Mouse (Mus musculus) limb, embryonic 11.5 days (tissue): ENCODE measurements around the gene Rad23b. TPM values are rescaled to one million over a fixed set of nuclear protein-coding genes. Genes with fewer than 3 reads are reported as not detected.

Experiments used
- ATAC-seq: fragments of 200-750 bp; cut with Nextera tagmentation; 2 replicates; pipeline ENCODE4 v1.8.0; 2017; ENCODE audit warnings: low read depth; ENCODE audit not compliant: insufficient number of reproducible peaks, low FRiP score, low TSS enrichment
- DNase-seq: peaks from one replicate; pipeline ENCODE4 v3.0.0-alpha.2; 2015; ENCODE audit warnings: low spot score
- H3K27ac ChIP-seq: fragments of 300-500 bp; sonication (generic); replicated peaks from 2 replicates; pipeline ENCODE4 v1.5.1; 2014; ENCODE audit warnings: low read depth, mild to moderate bottlenecking, low read length
- H3K27me3 ChIP-seq: fragments of 300-500 bp; sonication (generic); 2 replicates; pipeline ENCODE4 v1.6.1; 2014; ENCODE audit warnings: mild to moderate bottlenecking, low read length, mixed read lengths; ENCODE audit not compliant: control insufficient read depth, insufficient read depth
- H3K36me3 ChIP-seq: fragments of 300-500 bp; sonication (generic); 2 replicates; pipeline ENCODE4 v1.6.1; 2014; ENCODE audit warnings: mild to moderate bottlenecking, low read length, moderate library complexity, mixed read lengths; ENCODE audit not compliant: control insufficient read depth, insufficient read depth
- H3K4me1 ChIP-seq: fragments of 300-500 bp; sonication (generic); 2 replicates; pipeline ENCODE4 v1.6.1; 2014; ENCODE audit warnings: low read length, mixed read lengths; ENCODE audit not compliant: control insufficient read depth, insufficient read depth
- H3K4me2 ChIP-seq: fragments of 300-500 bp; sonication (generic); 2 replicates; pipeline ENCODE4 v1.6.1; 2014; ENCODE audit warnings: low read depth, mild to moderate bottlenecking, moderate library complexity; ENCODE audit not compliant: severe bottlenecking
- H3K4me3 ChIP-seq: fragments of 300-500 bp; sonication (generic); 2 replicates; pipeline ENCODE4 v1.5.1; 2014; ENCODE audit warnings: low read depth, low read length
- H3K9ac ChIP-seq: fragments of 300-500 bp; sonication (generic); 2 replicates; pipeline ENCODE4 v1.6.1; 2014; ENCODE audit warnings: mild to moderate bottlenecking, low read length
- H3K9me3 ChIP-seq: fragments of 300-500 bp; sonication (generic); 2 replicates; pipeline ENCODE4 v1.6.1; 2016; ENCODE audit warnings: low read length; ENCODE audit not compliant: control insufficient read depth
- WGBS: fragments of 180-500 bp; shearing (Covaris S2); extraction: QIAGEN DNeasy Blood & Tissue Kit; methylation state at CpG from one replicate; pipeline ENCODE4 v1.1.7; 2014; 5-methylcytosine and 5-hydroxymethylcytosine counted together
- polyA plus RNA-seq: library from polyadenylated mRNA; unstranded; fragments of >200 nt; fragmentation: Nextera tagmentation; extraction: Ambion mirVana; gene quantifications from 2 replicates; pipeline ENCODE4 v1.2.1, GENCODE M21; 2014

Gene Rad23b
- polyA plus RNA-seq, 1 experiment from 2014 or later: 91.8 TPM

- Histone ChIP-seq H3K9me3 (no peaks in the 10 kb centered on the region), H3K4me2 (no peak overlapping the region), H3K27me3 (no peaks in the 10 kb centered on the region), H3K36me3 (no peaks in the 10 kb centered on the region), H3K4me3 (no peak overlapping the region), H3K27ac (no peak overlapping the region), H3K9ac (no peak overlapping the region), H3K4me1 (no peaks in the 10 kb centered on the region)
- DNase-seq (no peak), ATAC-seq (no peak)
- 92% methylated on average over 4 of the region's 4 CpGs for WGBS
Measured at GRCm38 (mm10) chr4:55364374-55364773, 14.5 kb downstream of the Rad23b start.

GRCm38 (mm10) chr4:55366014-55366413 is 16.2 kb downstream of the Rad23b start:
- no peak for ATAC-seq
- 78% methylated on average over 1 of the region's 1 CpGs for WGBS
- Histone ChIP-seq H3K4me1 (no peaks in the 10 kb centered on the region), H3K27ac (no peak overlapping the region), H3K4me2 (no peak overlapping the region), H3K36me3 (peaks cover 3% of the 10 kb centered on the region; the same call in 1 of the 2 replicates), H3K9ac (no peak overlapping the region), H3K9me3 (no peaks in the 10 kb centered on the region), H3K27me3 (no peaks in the 10 kb centered on the region), H3K4me3 (no peak overlapping the region)
- DNase-seq: no peak

DNA sequence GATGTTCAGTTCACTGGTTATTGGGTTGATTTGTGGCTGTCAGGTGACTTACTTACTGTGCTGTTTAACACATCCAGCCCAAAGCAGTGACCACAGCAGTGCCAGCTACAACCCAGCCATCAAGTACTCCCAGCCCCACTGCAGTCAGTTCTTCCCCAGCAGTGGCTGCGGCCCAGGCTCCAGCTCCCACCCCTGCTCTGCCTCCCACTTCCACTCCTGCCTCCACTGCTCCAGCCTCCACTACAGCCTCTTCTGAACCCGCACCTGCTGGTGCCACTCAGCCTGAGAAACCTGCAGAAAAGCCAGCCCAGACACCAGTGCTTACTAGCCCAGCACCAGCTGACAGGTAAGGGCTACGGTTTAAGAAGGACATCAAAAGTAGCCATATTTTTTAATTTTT is 20.3 kb downstream of the Rad23b start:
- no peak for ATAC-seq
- Histone ChIP-seq H3K36me3 (peaks cover 5% of the 10 kb centered on the region), H3K27me3 (no peaks in the 10 kb centered on the region), H3K9me3 (no peaks in the 10 kb centered on the region), H3K4me3 (no peak overlapping the region), H3K4me1 (no peaks in the 10 kb centered on the region), H3K9ac (no peak overlapping the region), H3K4me2 (no peak overlapping the region), H3K27ac (no peak overlapping the region)
- WGBS: 92% methylated on average over 3 of the region's 3 CpGs
- no peak for DNase-seq

DNA sequence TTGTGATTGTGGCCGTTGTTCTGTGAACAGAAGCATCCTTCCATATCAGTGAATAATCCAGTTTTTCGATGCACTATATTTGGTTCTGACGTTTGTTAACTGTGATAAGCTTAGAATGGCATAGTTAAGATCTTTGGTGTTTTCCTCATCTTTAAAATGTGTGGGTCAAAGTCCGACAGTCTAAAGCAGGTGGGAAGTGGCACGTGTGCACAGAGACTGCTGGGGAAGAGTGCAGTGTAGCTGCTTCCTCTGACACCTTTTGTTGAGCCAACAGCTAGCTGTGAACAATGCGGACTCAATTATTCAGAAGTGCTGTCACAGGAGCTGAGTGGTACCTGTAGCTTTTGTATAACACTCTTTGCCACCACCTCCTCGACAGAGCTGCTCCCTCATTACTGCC is 21.5 kb downstream of the Rad23b start:
- Histone ChIP-seq H3K4me2 (no peak overlapping the region), H3K27ac (no peak overlapping the region), H3K9me3 (no peaks in the 10 kb centered on the region), H3K27me3 (no peaks in the 10 kb centered on the region), H3K4me3 (no peak overlapping the region), H3K4me1 (no peaks in the 10 kb centered on the region), H3K9ac (no peak overlapping the region), H3K36me3 (peaks cover 5% of the 10 kb centered on the region)
- DNase-seq: no peak
- WGBS: 87% methylated on average over 7 of the region's 7 CpGs
- no peak for ATAC-seq

DNA sequence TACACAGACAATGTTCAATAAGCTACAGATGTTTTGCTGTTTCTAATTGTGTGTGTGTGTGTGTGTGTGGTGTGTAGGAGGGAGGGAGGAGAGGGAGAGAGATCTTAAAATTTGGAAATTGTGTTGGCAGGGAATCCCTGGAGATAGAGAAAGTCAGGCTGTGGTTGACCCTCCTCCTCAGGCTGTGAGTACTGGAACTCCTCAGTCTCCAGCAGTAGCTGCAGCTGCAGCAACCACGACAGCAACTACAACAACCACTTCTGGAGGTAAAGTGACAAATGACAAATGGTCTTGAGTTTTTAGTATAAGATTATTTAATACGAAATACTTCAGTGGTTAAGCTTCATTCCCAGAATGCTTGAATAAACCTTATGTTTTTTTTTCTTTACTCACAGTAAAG is 32.5 kb downstream of the Rad23b start:
- H3K9me3 ChIP-seq: no peaks in the 10 kb centered on the region
- no peak overlapping the region for H3K4me2 ChIP-seq
- H3K36me3 ChIP-seq: peaks cover 7% of the 10 kb centered on the region; the same call in 1 of the 2 replicates
- 92% methylated on average over 2 of the region's 2 CpGs for WGBS
- DNase-seq: no peak
- H3K9ac ChIP-seq: no peak overlapping the region
- no peak overlapping the region for H3K27ac ChIP-seq
- H3K27me3 ChIP-seq: no peaks in the 10 kb centered on the region
- ATAC-seq: no peak
- H3K4me1 ChIP-seq: no peaks in the 10 kb centered on the region
- H3K4me3 ChIP-seq: no peak overlapping the region

- H3K4me2 ChIP-seq: no peak overlapping the region
- no peaks in the 10 kb centered on the region for H3K4me1 ChIP-seq
- H3K27ac ChIP-seq: no peak overlapping the region
- no peak for DNase-seq
- H3K9ac ChIP-seq: no peak overlapping the region
- WGBS: 90% methylated on average over 2 of the region's 2 CpGs
- no peak overlapping the region for H3K4me3 ChIP-seq
- no peak for ATAC-seq
- no peaks in the 10 kb centered on the region for H3K9me3 ChIP-seq
- H3K36me3 ChIP-seq: peaks cover 9% of the 10 kb centered on the region
- no peaks in the 10 kb centered on the region for H3K27me3 ChIP-seq
Measured at GRCm38 (mm10) chr4:55386768-55387167, 36.9 kb downstream of the Rad23b start.

DNA sequence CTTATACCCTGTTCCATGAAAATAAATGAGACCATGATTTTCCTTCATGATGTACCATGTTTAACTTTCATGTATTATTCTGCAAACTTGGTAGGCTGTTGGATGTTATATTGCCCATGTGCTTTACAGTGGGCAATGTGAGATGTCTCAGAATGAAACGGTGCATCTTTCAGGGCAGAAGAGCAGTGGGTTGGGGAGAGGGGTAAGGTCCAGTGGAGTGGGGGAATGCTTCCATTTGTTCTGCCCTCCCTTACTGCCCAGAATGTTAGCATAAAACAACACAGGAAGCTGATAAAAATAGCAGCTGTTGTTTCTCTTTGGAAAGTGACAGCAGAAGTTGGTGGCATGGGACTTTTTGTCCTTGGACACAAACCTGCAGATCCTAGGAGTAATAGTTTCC is 41.6 kb downstream of the Rad23b start:
- H3K27me3 ChIP-seq: no peaks in the 10 kb centered on the region
- peaks cover 7% of the 10 kb centered on the region for H3K36me3 ChIP-seq
- H3K9ac ChIP-seq: no peak overlapping the region
- no peak overlapping the region for H3K27ac ChIP-seq
- ATAC-seq (no peak), DNase-seq (no peak)
- no peak overlapping the region for H3K4me2 ChIP-seq
- no peaks in the 10 kb centered on the region for H3K4me1 ChIP-seq
- H3K4me3 ChIP-seq: no peak overlapping the region
- no peaks in the 10 kb centered on the region for H3K9me3 ChIP-seq
- 76% methylated on average over 1 of the region's 1 CpGs for WGBS

- no peak overlapping the region for H3K4me3 ChIP-seq
- no peaks in the 10 kb centered on the region for H3K27me3 ChIP-seq
- no peak overlapping the region for H3K27ac ChIP-seq
- H3K36me3 ChIP-seq: peaks cover 7% of the 10 kb centered on the region
- H3K4me1 ChIP-seq: no peaks in the 10 kb centered on the region
- H3K9ac ChIP-seq: no peak overlapping the region
- no peak for ATAC-seq
- H3K4me2 ChIP-seq: no peak overlapping the region
- H3K9me3 ChIP-seq: no peaks in the 10 kb centered on the region
- no peak for DNase-seq
- WGBS: 93% methylated on average over 7 of the region's 7 CpGs
Measured at GRCm38 (mm10) chr4:55392445-55392844, 42.6 kb downstream of the Rad23b start.
